Mouse (Mus musculus) pancreas, adult 10 weeks (tissue): Measurements from ENCODE around the gene Blmh. TPM values are rescaled to one million over a fixed set of nuclear protein-coding genes. Genes with fewer than 3 reads are reported as not detected.

Experiments
- polyA plus RNA-seq: library from polyadenylated mRNA; stranded (reverse); fragments of 350-450 nt; fragmentation: Illumina TruSeq; extraction: RNeasy Lipid Tissue Mini Kit (QIAGEN cat#74804); gene quantifications from one replicate; pipeline ENCODE4 v1.2.3, GENCODE M21; 2015; ENCODE audit warnings: low read depth, low replicate concordance; ENCODE audit not compliant: insufficient read depth

Gene Blmh
- 7.2 TPM for polyA plus RNA-seq

GRCm38 (mm10) chr11:76924759-76925236 lies at the start of gene Blmh:
Gene Blmh (plus strand): TSS chr11:76924809.

GRCm38 (mm10) chr11:76901579-76902361 lies 22.8 kb upstream of the Blmh start, which contains the start of gene Tmigd1:
Gene Tmigd1 (plus strand): TSS chr11:76902159.

GRCm38 (mm10) chr11:76997916-76998704 lies 73.5 kb downstream of the Blmh start, which contains the start of gene Slc6a4:
Gene Slc6a4 (plus strand): TSS chr11:76998603.

Other genes starting within 250 kb of the Blmh start
- gene Trarg1, start 245.0 kb upstream of the Blmh start, polyA plus RNA-seq: 0.72 TPM
- gene Gosr1, start 161.2 kb upstream of the Blmh start, polyA plus RNA-seq: 6.2 TPM
- 10.5 TPM for gene Cpd, start 77.8 kb upstream of the Blmh start, polyA plus RNA-seq
- not detected for gene Tmigd1, start 22.6 kb upstream of the Blmh start, polyA plus RNA-seq
- 0.59 TPM for gene Slc6a4, start 73.8 kb downstream of the Blmh start, polyA plus RNA-seq
- 5.5 TPM for gene Nsrp1, start 153.6 kb downstream of the Blmh start, polyA plus RNA-seq